Mouse (Mus musculus) right cerebral cortex, postnatal 25 days (tissue): ENCODE results near the gene Kif22.
"Not testable (repeated sequence)": the region's sequence is repeated elsewhere in the genome, so short reads cannot be mapped to it uniquely, and the experiment has no call there.

Experiments
- DNase-seq: peaks from one replicate; pipeline ENCODE4 v3.0.0; 2022

The Kif22 gene

DNA sequence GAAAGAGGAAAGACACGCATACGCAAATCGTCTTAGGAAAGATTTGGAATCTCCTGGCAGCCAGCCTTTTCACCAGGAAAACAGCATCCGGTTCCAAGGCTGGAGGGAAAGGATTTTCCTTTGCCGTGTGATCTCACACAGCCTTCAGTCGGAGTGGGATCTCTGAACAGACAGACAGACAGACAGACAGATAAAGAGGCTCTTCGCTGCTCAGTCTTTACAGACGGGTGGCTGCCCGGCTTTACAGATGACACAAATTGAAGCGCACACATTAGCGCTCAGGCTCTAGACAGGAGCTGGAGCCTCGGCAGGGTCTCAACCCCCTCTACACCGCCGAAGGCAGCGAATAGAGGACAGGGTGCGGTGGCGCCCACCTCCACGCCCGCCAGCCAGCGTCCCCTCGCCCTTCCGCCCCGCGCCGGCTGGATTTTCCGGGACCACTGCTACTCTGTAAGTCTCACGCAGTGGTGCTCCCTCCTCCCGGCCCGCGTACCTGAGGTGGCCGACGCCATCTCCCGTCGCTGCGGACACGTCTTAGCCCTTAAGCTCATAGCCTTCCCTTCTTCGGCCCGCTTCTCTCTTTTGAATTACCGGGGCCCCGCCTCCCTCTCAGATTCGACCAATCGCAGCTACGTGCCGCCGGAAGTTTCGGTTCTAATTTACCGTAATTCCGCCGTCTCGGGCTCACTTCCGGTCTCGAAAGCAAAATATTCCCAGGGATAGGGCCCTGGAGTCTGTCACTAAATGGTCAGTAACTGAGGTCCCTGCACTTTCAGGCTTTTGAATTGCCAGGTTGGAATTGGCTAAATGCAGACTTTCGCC, at the start of gene Kif22:
Gene Kif22, minus strand, starts transcription at position 621 of the 822 bp plus-strand sequence.
- peak; percentile 87 for DNase-seq

DNA sequence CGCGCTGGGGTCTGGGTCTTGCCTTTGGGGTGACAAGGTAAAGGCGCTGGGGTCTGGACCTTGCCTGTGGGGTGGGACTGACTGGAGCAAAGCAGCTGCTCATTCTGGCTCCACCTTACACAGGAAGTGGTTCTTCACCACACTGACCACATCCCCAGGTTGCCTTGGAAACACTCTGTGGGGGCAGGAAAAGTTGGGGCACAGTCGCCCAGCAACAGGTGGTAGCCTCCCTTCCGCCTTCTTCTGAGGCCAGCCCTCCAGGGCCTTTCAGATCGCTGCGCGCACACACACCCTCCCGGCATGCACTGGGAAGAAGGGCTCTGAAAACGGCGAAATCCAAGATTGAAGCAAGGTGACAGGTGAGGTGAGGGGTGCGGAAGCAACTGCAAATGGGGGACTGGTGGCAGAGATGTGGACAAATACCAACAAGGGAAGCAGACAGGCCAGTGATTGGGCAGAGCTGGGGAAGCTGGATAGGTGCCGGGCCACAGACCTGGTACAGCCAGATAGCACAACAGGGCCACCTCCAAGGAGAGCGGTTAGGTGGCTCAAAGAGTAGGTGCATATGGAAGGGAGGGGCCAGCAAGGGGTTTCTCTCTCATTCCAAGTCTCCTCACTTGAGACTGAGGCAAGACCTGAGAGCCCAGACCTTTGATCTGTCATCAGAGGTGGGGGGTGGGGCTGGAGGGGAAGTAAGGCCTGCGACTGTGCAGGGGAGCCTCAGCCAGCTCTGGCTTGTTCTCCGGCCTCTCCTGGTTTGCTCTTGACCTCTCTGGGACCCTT, 49.0 kb upstream of the Kif22 start, which contains the start of gene AI467606:
Gene AI467606, plus strand, starts transcription at position 246 of the 783 bp plus-strand sequence.
- DNase-seq = no peak

DNA sequence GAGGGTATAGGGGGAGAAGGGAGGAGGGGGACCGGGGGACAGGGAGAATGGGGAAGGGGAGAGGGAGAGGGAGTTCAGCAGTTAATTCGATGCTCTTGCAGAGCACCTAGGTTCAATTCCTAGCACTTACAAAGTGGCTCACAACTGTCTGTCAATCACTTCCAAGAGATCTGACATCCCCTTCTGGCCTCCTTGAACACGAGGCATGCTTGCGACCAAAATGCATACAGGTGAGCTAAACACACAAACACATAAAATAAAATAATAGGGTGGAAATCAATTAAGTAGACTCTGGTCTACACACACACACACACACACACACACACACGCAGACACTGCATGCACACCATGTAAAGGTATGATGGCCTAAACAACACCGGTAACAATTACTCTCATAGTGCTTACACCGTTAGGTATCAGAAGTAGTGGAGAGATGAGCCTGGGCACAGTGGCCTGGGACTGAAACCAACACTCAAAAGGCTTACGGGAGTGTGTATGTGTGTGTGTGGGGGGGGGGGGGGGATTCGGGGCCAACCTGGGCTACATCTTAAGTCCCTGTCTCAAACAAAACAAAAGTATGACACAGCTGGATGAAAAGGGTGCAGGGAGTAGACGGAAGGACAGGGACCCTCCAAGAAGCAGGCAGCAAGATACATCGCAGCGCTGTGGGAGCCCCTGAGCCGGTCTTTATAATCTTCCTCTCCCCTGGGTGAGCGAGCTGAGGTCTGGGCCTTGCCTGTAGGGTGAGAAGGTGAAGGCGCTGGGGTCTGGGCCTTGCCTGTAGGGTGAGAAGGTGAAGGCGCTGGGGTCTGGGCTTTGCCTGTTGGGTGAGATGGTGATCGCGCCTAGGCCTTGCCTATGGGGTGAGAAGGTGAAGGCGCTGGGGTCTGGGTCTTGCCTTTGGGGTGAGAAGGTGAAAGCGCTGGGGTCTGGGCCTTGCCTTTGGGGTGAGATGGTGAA, 48.2 kb upstream of the Kif22 start:
- no peak for DNase-seq

DNA sequence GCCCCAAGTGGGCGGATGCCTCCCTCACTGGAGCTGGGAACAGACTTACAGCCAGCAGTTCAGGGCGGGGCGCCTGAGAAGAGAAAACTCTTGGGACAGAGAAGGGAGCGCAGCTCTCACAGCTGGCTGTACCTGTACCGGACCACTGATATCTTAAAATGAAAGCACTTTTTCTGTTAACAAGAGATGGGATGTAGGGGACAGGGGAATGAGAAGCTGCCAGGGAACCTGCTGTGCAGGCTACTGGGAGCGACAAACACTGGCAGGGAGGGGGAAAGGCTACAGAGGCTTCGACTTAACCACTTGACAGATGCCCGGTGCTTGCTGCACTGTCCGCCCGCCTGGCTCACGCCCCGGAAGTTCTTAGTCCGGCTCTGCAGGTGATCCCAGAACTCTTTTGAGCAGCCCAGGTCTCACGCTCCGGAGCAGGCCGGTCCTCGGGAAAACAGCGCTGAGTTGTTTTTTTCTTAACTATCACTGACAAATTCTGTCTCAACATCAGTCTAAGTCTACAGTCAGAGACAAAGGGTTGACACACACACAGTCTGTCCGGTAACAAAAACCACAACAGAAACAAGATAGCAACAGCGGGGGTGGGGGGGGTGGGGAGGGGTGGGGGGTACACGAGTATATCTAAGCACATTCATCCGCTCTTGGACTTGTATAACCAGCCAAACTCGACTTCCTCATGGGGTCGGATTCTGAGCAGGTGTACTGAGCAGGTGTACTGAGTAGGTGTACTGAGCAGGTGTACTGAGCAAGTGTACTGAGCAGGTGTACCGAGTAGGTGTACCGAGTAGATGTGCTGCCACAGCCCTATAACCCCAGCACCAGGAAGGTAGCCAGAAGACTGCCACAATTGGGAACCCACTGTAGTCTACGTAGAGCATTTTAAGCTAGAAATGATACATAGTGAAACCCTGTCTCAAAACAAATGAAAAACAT, 46.9 kb upstream of the Kif22 start:
- no peak for DNase-seq

DNA sequence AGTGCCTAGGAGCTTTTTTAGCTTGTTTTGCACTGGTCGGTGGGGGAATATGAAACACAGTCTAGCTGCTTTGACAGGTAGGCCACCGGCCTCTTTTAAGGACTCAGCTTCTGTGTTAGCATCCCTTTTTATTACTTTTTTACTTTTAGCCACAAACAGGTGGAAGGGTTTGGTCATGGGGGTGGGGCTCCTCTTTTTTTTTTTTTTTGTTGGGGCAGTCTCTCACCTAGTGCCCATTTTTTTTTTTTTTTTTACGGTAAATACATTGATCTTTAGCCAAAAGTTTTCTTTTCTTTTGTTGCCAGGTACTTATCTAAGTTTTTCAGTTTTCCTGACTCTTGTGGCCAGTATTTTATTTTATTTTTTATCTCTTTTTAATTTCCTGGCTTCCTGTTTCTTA, 45.8 kb upstream of the Kif22 start:
- DNase-seq = no peak

DNA sequence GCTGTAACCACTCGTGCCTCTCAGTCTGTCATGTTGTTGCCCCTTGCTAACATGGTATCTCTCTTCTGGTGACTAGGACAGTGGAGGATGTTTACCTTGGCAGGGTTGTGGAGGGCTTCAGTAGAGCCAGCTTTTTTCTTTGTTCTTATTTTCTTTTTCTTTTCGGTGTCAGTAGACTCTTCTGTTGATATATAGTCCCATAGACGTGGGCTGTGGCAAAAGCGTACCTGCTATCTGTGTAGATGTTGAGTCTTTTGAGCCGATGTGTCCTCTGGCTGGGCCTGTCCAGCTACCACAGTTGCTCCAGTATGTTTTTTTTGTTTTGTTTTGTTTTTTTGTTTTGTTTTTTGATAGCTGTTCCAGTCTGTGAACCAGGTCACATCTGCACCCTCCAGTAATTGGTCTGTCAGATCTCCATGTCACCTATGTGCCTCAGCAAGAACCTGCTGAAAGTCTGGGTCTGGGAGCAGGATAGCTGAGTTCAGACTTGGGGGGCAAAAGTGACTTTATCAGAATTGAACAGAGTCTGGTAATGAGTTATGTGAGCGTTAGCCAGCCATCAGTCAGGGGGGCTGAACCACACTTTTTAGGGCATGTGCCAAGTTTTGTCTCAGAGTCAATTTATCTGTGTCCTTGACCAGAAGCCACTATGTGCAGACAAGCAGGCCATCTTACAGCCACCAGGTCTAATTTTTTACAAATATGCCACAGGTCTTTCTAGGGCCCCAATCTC, 45.2 kb upstream of the Kif22 start, which contains the start of gene Zg16:
Gene Zg16, minus strand, starts transcription at position 51 of the 733 bp plus-strand sequence.
- DNase-seq = not testable (repeated sequence)

DNA sequence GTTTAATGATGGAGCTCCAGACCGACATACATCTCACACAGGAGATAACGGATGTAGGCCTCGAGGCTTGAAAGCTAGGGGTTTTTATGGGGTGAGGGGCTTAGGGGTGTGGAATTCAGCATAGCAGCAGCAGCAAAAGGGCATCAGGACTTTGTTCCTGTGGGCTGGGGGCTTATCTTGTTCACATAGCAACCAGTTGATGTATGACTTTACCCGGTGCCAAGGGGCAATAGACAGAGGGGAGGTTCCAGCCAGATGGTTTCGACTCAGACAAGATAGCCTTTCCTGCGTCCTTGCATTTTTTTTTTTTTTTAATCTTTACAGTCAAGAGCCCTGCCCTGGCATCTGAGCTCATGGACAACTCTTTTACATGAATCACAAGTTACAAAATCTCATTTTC, 43.5 kb upstream of the Kif22 start:
- not testable (repeated sequence) for DNase-seq

DNA sequence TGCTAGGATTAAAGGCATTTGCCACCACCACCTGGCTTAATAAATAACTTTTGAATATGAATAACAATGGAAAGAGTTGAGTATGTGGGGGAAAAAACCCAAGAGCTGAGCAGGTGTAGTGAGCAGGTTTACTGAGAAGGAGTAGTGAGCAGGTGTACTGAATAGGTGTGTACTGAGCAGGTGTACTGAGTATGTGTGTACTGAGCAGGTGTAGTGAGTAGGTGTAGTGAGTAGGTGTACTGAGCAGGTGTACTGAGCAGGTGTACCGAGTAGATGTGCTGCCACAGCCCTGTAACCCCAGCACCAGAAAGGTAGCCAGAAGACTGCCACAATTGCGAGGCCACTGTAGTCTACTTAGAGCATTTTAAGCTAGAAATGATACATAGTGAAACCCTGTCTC, 42.5 kb upstream of the Kif22 start:
- no peak for DNase-seq

DNA sequence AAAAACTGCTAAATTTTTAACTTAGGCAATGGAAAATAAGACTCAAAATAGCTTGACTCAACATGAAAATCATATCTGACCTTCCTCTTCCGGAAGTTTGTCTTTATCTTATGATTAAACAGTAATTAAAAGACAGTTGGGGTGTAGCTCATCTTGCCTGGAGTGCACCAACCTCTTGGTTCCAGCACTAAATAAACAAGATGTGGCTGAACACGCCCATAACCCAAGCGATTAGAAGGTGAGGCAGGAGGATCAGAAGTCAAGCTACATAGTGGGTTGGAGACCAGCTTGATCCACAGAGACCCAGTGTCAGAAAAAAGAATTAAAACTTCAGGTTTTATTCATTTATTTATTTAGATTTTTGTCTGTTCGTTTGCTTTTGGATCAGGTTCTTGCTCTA, 41.4 kb upstream of the Kif22 start:
- no peak for DNase-seq

DNA sequence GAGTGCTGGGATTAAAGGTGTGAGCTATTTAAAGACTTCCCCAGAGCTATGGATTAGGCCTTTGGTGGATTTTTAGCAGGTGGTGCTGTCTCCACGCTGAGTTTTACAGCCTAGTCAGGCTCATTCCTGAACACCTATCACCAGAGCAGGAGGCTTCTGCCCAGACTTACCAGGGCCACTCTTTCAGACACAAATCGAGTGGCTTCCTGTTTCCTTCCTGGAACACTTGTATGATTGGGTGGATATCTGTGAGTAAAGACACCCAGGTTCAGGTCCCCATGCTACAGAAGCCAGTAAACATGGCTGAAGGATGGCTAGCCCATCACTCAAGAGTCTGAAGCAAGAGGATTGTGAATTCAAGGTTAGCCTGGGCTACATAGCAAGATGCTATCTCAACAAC, 40.7 kb upstream of the Kif22 start:
- DNase-seq = no peak

DNA sequence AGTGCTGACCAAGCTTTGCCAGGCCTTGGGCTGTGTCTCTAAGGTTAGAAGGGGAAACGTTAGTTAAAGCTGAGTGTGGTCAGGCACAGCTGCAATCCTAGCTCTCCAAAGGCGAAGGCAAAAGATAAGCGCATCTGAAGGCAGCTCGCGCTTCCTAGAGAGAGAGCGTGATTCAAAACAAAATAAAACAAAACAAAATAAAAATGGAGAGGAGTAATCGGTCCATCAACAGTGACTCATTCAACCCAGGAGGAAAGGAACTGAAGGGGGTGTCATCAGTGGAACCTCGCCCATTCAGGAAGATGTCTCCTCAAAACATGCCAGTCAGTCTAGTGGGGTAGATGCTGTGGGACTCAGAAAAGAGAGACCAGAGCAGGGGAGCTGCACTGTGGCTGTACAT, 40.0 kb upstream of the Kif22 start:
- no peak for DNase-seq

DNA sequence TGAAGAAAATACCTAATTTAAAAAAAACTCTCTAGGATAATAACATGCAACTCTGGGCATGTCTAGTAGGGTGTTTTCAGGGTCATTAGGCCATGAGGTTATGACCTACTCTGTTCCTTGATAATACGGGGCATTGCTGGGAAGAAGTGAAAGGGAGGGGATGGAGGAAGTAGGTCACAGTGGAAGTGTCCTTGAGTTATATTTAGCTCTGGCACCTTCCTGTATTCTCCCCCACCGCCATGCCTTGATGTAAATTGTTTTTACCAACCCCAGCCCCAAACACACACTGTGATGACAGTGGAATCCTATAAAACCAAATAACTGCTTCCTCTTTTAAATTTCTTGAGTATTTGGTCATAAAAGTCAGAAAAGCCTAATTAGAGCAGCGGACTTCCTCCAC, 37.8 kb upstream of the Kif22 start:
- DNase-seq = no peak

DNA sequence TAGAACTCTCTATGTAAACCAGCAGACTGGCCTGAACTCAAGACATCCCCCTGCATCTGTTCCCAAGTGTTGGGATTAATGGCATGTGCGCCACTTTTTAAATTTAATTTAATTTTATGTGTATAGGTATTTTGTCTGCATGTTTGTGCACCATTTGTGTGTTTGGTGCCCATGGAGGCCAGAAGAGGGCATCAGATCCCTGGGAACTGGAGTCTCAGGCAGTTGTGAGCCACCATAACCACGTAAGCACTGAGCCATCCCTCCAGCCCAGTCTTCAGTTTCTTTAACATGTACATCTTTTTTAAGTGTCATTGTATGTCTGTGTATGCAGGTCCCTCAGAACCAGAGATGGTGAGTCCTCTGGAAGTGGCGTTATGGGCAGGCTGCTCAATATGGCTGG, 35.4 kb upstream of the Kif22 start:
- DNase-seq = no peak

DNA sequence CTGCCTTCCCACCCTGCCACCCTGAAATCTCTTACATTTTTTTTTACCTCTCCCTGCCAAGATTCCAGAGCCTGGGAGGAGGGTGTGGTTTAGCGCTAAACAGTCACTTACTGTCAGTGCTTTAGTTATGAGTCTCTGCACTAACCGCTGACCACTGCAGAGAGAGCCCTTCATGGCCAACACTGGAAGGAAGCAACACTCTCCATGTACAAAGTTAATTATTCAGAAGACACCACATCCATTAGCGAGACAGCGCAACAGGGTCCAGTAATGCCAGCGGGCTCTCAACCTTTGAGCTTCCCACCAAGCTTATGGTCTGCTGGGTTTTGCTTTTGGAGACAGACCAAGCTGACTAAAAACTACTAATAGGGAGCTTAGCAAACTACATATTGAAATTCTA, 33.9 kb upstream of the Kif22 start:
- no peak for DNase-seq

DNA sequence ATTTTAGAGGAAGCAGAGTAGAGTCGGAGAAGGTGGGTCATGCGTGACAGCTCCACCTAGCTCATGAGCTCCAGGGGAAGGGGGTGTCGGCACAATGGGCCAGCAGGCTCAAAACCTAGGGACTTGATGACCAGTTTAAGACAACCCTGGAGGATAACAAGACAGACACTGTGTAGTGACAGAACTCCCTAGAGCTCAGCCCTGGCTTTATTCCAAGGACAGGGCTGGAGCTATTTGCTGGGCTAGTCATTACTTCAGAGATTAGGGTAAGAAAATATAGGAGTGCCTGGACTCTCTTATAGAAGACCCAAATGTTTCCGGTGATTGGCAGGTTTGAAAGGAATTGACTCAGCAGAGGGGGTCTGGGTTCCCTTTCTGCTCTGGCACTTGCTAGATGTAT, 30.9 kb upstream of the Kif22 start:
- no peak for DNase-seq

DNA sequence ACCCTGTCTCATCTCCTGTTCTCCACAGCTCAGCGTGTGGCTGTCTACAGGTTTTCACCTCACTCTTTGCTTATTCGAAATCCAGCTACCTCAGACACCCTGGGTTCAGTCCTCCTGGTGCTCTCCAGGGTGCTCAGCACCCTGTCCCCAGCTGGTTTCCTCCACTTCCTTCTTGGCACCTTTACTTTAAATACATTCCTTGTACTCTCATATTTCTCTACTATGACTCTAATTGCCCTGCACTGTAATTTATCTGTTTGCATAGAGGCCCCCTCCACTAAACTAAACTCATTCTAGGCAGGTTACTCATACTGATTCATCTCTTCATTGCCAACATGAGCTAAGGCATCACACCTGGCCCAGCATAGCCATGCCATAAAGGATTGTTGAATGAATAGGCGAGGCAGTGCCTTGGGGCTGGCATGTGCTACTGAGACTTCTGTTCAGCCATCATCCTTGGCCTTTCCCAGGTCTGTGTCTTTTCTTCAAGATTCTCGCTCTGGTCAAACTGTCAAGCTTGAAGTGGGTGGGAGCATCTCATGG, 28.7 kb upstream of the Kif22 start:
- DNase-seq = no peak

DNA sequence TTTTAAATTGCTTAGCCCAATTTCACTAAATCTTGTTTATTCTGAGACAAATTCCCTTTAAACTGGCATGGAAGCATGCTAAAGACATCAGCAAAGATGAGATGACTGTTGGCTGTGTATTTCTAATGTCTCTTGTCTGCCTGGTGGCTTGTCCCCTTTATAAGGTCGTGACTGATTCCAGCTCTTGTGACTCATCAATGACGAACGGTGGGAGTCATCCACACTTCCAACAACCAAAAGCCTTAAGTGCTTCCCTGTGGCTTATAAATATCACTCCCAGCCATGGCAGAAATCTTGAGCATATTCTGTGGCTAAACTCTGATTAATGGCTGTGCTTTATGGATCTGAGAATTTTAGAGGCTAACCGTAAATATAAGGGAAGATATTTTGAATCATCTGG, 24.0 kb upstream of the Kif22 start:
- no peak for DNase-seq

DNA sequence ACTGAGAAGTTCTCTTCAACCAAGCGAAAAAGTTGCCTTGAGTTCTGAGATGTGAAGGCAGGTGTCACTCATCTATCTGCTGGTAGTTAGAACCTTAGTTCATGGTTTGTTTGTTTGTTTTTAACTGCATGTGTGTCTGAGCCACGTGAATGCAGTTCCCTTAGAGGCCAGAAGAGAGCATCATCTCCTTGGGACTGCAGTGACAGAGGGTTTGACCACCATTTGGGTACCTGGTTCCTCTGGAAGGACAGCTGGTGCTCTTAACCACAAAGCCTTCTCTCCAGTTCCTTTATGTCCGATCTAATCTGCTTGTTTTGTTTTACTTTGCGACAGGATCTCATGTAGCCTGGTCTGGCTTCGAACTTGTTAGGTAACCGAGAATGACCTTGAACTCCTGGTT, 23.3 kb upstream of the Kif22 start:
- no peak for DNase-seq

DNA sequence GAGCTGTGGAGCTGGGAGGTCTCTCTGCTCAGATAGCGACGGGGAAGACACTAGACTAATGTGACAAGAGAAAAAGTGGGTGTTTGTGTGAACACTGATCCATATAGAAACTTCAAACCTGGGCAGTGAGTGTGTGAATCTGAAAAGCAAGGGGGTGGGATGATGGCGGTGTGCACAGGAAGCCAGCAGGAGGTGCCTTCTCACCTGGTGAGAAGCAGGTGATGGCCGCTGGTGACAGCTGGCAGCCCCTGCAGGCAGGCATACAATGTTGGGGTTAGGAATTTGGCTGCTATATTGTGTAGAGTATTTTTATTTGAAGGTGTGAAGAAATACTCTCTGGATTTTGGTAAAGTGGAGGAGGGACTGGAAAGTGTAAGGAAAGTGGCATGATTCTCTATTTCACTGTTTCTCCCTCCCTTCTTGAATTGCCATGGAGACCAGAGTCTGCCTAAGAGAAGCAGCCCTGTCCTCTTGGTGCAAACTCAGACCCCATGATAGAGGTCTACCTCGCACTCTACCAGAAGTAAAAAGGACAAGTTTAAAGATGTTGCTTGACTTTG, 12.8 kb upstream of the Kif22 start:
- peak; percentile 34 for DNase-seq

DNA sequence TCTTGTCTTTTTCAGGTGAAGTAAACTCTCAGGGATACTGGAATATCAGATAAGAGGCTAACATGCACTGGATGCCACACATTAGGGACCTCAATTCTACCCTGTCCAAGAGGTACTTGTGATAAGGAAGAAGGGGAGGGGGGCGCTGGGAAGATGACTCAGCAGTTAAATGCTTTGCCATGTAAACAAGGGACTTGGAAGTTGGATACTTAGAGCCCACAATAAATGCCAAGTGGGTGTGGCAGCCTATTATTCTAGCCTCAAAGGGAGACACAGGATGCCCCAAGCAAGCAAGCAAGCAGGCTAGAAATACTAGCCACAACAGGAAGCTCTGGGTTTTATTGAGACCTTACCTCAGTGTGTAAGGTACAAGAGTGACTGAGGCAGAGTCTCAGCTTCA, 11.0 kb downstream of the Kif22 start:
- DNase-seq = no peak
